Mouse (Mus musculus): ENCODE data around the gene Fbxw5. TPM values are rescaled to one million over a fixed set of nuclear protein-coding genes. Genes with fewer than 3 reads are reported as not detected.

Gene Fbxw5
- total RNA-seq, 2 experiments from 2014 or later, result 23.9 to 30.4 TPM

Other genes with a start within 250 kb of the Fbxw5 start
Only the 30 nearest of the 36 such genes appear.
- not detected in 2 replicates for gene Lrrc26, start 210.8 kb upstream of the Fbxw5 start, total RNA-seq (2014; fragmentation: Nextera tagmentation)
- not detected in 2 replicates for gene Lrrc26, start 210.8 kb upstream of the Fbxw5 start, total RNA-seq (2017)
- not detected in 2 replicates for gene Grin1, start 181.6 kb upstream of the Fbxw5 start, total RNA-seq (2014; fragmentation: Nextera tagmentation)
- not detected in 2 replicates for gene Grin1, start 181.6 kb upstream of the Fbxw5 start, total RNA-seq (2017)
- gene Man1b1, start 168.4 kb upstream of the Fbxw5 start, total RNA-seq (2014; fragmentation: Nextera tagmentation), result 36.5 and 37.2 TPM in 2 replicates
- gene Man1b1, start 168.4 kb upstream of the Fbxw5 start, total RNA-seq (2017), result 34.1 and 38.6 TPM in 2 replicates
- 15.2 and 34.8 TPM in 2 replicates for gene Dpp7, start 144.4 kb upstream of the Fbxw5 start, total RNA-seq (2014; fragmentation: Nextera tagmentation)
- 11.9 and 16.9 TPM in 2 replicates for gene Dpp7, start 144.4 kb upstream of the Fbxw5 start, total RNA-seq (2017)
- gene Uap1l1, start 135.1 kb upstream of the Fbxw5 start, total RNA-seq (2014; fragmentation: Nextera tagmentation), result 55.6 and 58.1 TPM in 2 replicates
- gene Uap1l1, start 135.1 kb upstream of the Fbxw5 start, total RNA-seq (2017), result 13.8 and 18.4 TPM in 2 replicates
- gene Sapcd2, start 128.4 kb upstream of the Fbxw5 start, total RNA-seq (2014; fragmentation: Nextera tagmentation), result 4.5 and 17.1 TPM in 2 replicates
- 7.8 and 17.3 TPM in 2 replicates for gene Sapcd2, start 128.4 kb upstream of the Fbxw5 start, total RNA-seq (2017)
- not detected in 2 replicates for gene Entpd2, start 104.9 kb upstream of the Fbxw5 start, total RNA-seq (2014; fragmentation: Nextera tagmentation)
- not detected in 2 replicates for gene Entpd2, start 104.9 kb upstream of the Fbxw5 start, total RNA-seq (2017)
- gene Npdc1, start 101.4 kb upstream of the Fbxw5 start, total RNA-seq (2014; fragmentation: Nextera tagmentation), result not detected in 2 replicates
- gene Npdc1, start 101.4 kb upstream of the Fbxw5 start, total RNA-seq (2017), result not detected in 2 replicates
- gene Fut7, start 77.5 kb upstream of the Fbxw5 start, total RNA-seq (2014; fragmentation: Nextera tagmentation), result 34.5 and 38.8 TPM in 2 replicates
- gene Fut7, start 77.5 kb upstream of the Fbxw5 start, total RNA-seq (2017), result 24.8 and 27.3 TPM in 2 replicates
- gene Abca2, start 72.0 kb upstream of the Fbxw5 start, total RNA-seq (2014; fragmentation: Nextera tagmentation), result 54.8 and 56.4 TPM in 2 replicates
- 21.0 and 23.1 TPM in 2 replicates for gene Abca2, start 72.0 kb upstream of the Fbxw5 start, total RNA-seq (2017)
- not detected in 2 replicates for gene Clic3, start 43.9 kb upstream of the Fbxw5 start, total RNA-seq (2014; fragmentation: Nextera tagmentation)
- gene Clic3, start 43.9 kb upstream of the Fbxw5 start, total RNA-seq (2017), result 1.4 TPM in 1 of 2 replicates, not detected in the other
- 29.1 and 39.4 TPM in 2 replicates for gene Paxx, start 39.7 kb upstream of the Fbxw5 start, total RNA-seq (2014; fragmentation: Nextera tagmentation)
- 20.2 and 32.5 TPM in 2 replicates for gene Paxx, start 39.7 kb upstream of the Fbxw5 start, total RNA-seq (2017)
- gene Ptgds, start 30.7 kb upstream of the Fbxw5 start, total RNA-seq (2014; fragmentation: Nextera tagmentation), result 3.5 and 4.2 TPM in 2 replicates
- 0.93 TPM in 1 of 2 replicates, not detected in the other for gene Ptgds, start 30.7 kb upstream of the Fbxw5 start, total RNA-seq (2017)
- not detected in 2 replicates for gene Lcn12, start 6.8 kb upstream of the Fbxw5 start, total RNA-seq (2014; fragmentation: Nextera tagmentation)
- not detected in 2 replicates for gene Lcn12, start 6.8 kb upstream of the Fbxw5 start, total RNA-seq (2017)
- gene C8g, start 969 bp downstream of the Fbxw5 start, total RNA-seq (2014; fragmentation: Nextera tagmentation), result 6.0 TPM in 1 of 2 replicates, not detected in the other
- 1.5 and 1.6 TPM in 2 replicates for gene C8g, start 969 bp downstream of the Fbxw5 start, total RNA-seq (2017)
- gene Traf2, start 46.2 kb downstream of the Fbxw5 start, total RNA-seq (2014; fragmentation: Nextera tagmentation), result 17.3 and 18.2 TPM in 2 replicates
- gene Traf2, start 46.2 kb downstream of the Fbxw5 start, total RNA-seq (2017), result 13.9 and 15.9 TPM in 2 replicates
- gene Edf1, start 57.1 kb downstream of the Fbxw5 start, total RNA-seq (2014; fragmentation: Nextera tagmentation), result 134 and 171 TPM in 2 replicates
- 96.1 and 107 TPM in 2 replicates for gene Edf1, start 57.1 kb downstream of the Fbxw5 start, total RNA-seq (2017)
- 1.5 and 3.4 TPM in 2 replicates for gene Mamdc4, start 74.1 kb downstream of the Fbxw5 start, total RNA-seq (2014; fragmentation: Nextera tagmentation)
- gene Mamdc4, start 74.1 kb downstream of the Fbxw5 start, total RNA-seq (2017), result 1.2 and 66.7 TPM in 2 replicates
- 62.5 and 89.4 TPM in 2 replicates for gene Phpt1, start 74.5 kb downstream of the Fbxw5 start, total RNA-seq (2014; fragmentation: Nextera tagmentation)
- gene Phpt1, start 74.5 kb downstream of the Fbxw5 start, total RNA-seq (2017), result 5.9 and 46.2 TPM in 2 replicates
- gene Ajm1, start 81.0 kb downstream of the Fbxw5 start, total RNA-seq (2014; fragmentation: Nextera tagmentation), result not detected in 2 replicates
- 0.39 TPM in 1 of 2 replicates, not detected in the other for gene Ajm1, start 81.0 kb downstream of the Fbxw5 start, total RNA-seq (2017)
- gene Rabl6, start 107.8 kb downstream of the Fbxw5 start, total RNA-seq (2014; fragmentation: Nextera tagmentation), result 63.1 and 75.4 TPM in 2 replicates
- 61.3 and 71.0 TPM in 2 replicates for gene Rabl6, start 107.8 kb downstream of the Fbxw5 start, total RNA-seq (2017)
- not detected in 2 replicates for gene Ccdc183, start 116.9 kb downstream of the Fbxw5 start, total RNA-seq (2014; fragmentation: Nextera tagmentation)
- not detected in 2 replicates for gene Ccdc183, start 116.9 kb downstream of the Fbxw5 start, total RNA-seq (2017)
- 11.4 and 27.3 TPM in 2 replicates for gene Tmem141, start 121.3 kb downstream of the Fbxw5 start, total RNA-seq (2014; fragmentation: Nextera tagmentation)
- 25.0 and 31.5 TPM in 2 replicates for gene Tmem141, start 121.3 kb downstream of the Fbxw5 start, total RNA-seq (2017)
- not detected in 2 replicates for gene Fcna, start 127.3 kb downstream of the Fbxw5 start, total RNA-seq (2014; fragmentation: Nextera tagmentation)
- gene Fcna, start 127.3 kb downstream of the Fbxw5 start, total RNA-seq (2017), result 2.0 TPM in 1 of 2 replicates, not detected in the other
- gene Lcn8, start 152.4 kb downstream of the Fbxw5 start, total RNA-seq (2014; fragmentation: Nextera tagmentation), result not detected in 2 replicates
- gene Lcn8, start 152.4 kb downstream of the Fbxw5 start, total RNA-seq (2017), result not detected in 2 replicates
- gene Lcn5, start 157.2 kb downstream of the Fbxw5 start, total RNA-seq (2014; fragmentation: Nextera tagmentation), result not detected in 2 replicates
- gene Lcn5, start 157.2 kb downstream of the Fbxw5 start, total RNA-seq (2017), result not detected in 2 replicates
- gene Lcn6, start 176.0 kb downstream of the Fbxw5 start, total RNA-seq (2014; fragmentation: Nextera tagmentation), result not detected in 2 replicates
- gene Lcn6, start 176.0 kb downstream of the Fbxw5 start, total RNA-seq (2017), result not detected in 2 replicates
- not detected in 2 replicates for gene Lcn10, start 182.0 kb downstream of the Fbxw5 start, total RNA-seq (2014; fragmentation: Nextera tagmentation)
- gene Lcn10, start 182.0 kb downstream of the Fbxw5 start, total RNA-seq (2017), result not detected in 2 replicates
- gene Obp2a, start 199.3 kb downstream of the Fbxw5 start, total RNA-seq (2014; fragmentation: Nextera tagmentation), result not detected in 2 replicates
- gene Obp2a, start 199.3 kb downstream of the Fbxw5 start, total RNA-seq (2017), result not detected in 2 replicates
- gene Bmyc, start 206.0 kb downstream of the Fbxw5 start, total RNA-seq (2014; fragmentation: Nextera tagmentation), result 12.2 and 20.9 TPM in 2 replicates
- 4.9 and 9.2 TPM in 2 replicates for gene Bmyc, start 206.0 kb downstream of the Fbxw5 start, total RNA-seq (2017)